Mouse (Mus musculus): ENCODE measurements around the gene Sirt3.

DNA sequence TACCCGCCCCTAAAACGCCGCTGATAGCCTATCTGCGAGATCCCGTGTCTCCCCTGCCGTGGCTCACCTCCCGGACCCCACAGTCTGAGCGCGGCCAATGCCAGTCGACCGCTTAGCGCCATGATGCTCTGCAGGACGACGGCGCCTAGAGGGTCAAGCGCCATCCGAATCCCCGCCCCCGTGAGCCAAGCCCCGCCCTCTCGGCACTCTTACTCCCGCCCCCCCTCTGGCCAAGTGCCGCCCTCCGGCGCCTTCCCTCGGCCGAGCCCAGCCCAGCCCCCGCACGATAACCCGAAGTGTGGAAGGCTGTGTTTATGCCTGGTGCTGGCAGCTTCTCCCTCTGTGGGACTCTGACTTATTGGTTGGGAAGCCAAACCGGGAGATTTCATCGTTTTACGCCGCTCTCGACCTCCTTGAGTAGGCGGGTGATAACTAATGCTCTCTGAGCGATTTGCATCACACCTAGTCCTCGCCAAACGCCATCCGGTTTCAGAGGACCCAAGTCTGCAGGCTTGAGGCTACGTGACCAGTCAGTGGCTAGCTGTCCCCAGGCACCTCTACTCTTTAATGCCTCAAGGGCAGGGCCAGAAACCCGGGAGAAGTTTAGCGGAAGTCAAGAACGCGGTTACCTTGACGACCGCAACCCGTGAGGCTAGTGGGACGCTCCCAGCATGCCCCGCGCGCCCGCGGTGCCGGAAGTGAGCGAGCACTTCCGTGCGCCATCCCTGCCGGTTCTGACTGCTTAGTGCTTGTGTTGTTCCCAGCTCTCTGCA, at the start of gene Sirt3, which contains the start of gene Psmd13:
- TF ChIP-seq CTCF (IDR thresholded peaks at IDR 0.05; ENCODE audit: extremely low read depth, insufficient read depth, insufficient read length, insufficient replicate concordance) (no peak), POLR2A (IDR thresholded peaks at IDR 0.05; ENCODE audit: low read depth, low read length) (peak; percentile 33; the same call in 1 of the 2 replicates)

Data from spleen, adult 2 months (tissue).